Mouse (Mus musculus) lung, postnatal 0 days (tissue): ENCODE data around the gene Dync2h1. TPM values are rescaled to one million over a fixed set of nuclear protein-coding genes. Genes with fewer than 3 reads are reported as not detected.
"Not testable (repeated sequence)": the region's sequence is repeated elsewhere in the genome, so short reads cannot be mapped to it uniquely, and the experiment has no call there.

Source experiments
- ATAC-seq: fragments of 200-750 bp; cut with Nextera tagmentation; 2 replicates; pipeline ENCODE4 v1.8.0; 2017; ENCODE audit warnings: moderate library complexity
- DNase-seq: peaks from one replicate; pipeline ENCODE4 v3.0.0-alpha.2; 2016; ENCODE audit warnings: low spot score
- H3K27ac ChIP-seq: fragments of 300-500 bp; sonication (generic); 2 replicates; pipeline ENCODE4 v1.5.1; 2014; ENCODE audit warnings: antibody characterized with exemption, mild to moderate bottlenecking, low read length, mixed read lengths
- H3K27me3 ChIP-seq: fragments of 300-500 bp; sonication (generic); replicated peaks from 2 replicates; pipeline ENCODE4 v1.6.1; 2014; ENCODE audit warnings: low read length, mixed read lengths; ENCODE audit not compliant: insufficient read depth
- H3K36me3 ChIP-seq: fragments of 300-500 bp; sonication (generic); 2 replicates; pipeline ENCODE4 v1.6.1; 2014; ENCODE audit warnings: low read length, mixed read lengths; ENCODE audit not compliant: insufficient read depth
- H3K4me1 ChIP-seq: fragments of 300-500 bp; sonication (generic); 2 replicates; pipeline ENCODE4 v1.6.1; 2014; ENCODE audit warnings: antibody characterized with exemption, low read depth, low read length, mixed read lengths; ENCODE audit not compliant: insufficient read depth
- H3K4me2 ChIP-seq: fragments of 300-500 bp; sonication (generic); replicated peaks from 2 replicates; pipeline ENCODE4 v1.6.1; 2014; ENCODE audit warnings: low read depth, mild to moderate bottlenecking, low read length, moderate library complexity, mixed read lengths
- H3K4me3 ChIP-seq: fragments of 300-500 bp; sonication (generic); 2 replicates; pipeline ENCODE4 v1.5.1; 2014; ENCODE audit warnings: low read depth, low read length
- H3K9ac ChIP-seq: fragments of 300-500 bp; sonication (generic); replicated peaks from 2 replicates; pipeline ENCODE4 v1.6.1; 2014; ENCODE audit warnings: low read depth, mild to moderate bottlenecking
- H3K9me3 ChIP-seq: fragments of 300-500 bp; sonication (generic); 2 replicates; pipeline ENCODE4 v1.6.1; 2016; ENCODE audit warnings: low read length, mixed read lengths
- CTCF ChIP-seq: IDR thresholded peaks from 2 replicates; pipeline ENCODE4 v1.5.1; 2016; ENCODE audit warnings: antibody characterized with exemption, mild to moderate bottlenecking
- EP300 ChIP-seq: IDR thresholded peaks from 2 replicates; pipeline ENCODE4 v1.6.1; 2016; ENCODE audit warnings: antibody characterized with exemption, mild to moderate bottlenecking, control low read depth
- WGBS: fragments of 180-500 bp; shearing (Covaris S2); extraction: QIAGEN DNeasy Blood & Tissue Kit; methylation state at CpG from one replicate; pipeline ENCODE4 v1.1.7; 2014; 5-methylcytosine and 5-hydroxymethylcytosine counted together
- polyA plus RNA-seq: library from polyadenylated mRNA; unstranded; fragments of >200 nt; fragmentation: Nextera tagmentation; extraction: Ambion mirVana; gene quantifications from 2 replicates; pipeline ENCODE4 v1.2.1, GENCODE M21; 2015

Gene Dync2h1
- polyA plus RNA-seq, 1 experiment from 2014 or later = 7.2 TPM

DNA sequence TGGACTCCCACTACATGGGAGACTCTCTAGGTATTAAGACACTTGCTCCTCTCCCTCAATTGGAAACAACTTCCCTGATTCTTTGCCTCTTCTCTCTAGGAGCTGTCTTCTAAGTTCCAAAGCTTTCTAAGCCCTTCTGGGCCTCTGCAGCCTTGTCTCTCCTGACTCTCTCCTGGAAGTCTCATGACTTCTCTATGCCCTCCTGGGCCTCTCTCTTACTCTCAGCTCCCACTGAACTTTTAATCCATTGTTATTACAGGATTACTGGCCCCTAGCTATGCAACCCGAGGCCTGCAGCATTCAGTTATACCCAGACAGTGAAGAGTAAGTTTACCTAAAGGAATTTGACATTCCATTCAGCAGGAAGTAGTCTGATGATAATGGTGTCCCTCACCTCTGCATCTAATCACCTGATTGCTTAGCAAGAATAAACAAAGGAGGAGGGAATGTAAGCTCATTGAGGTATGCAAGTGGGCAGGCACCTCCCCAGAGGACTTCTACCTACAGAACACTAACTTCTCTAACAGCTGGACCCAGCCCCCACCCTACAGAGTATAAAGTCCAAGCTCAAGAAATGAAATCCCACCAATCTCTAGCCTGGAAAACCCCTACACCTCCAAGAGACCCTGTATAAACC, 256.7 kb downstream of the Dync2h1 start:
- ATAC-seq (no peak), DNase-seq (no peak)
- TF ChIP-seq CTCF (no peak), EP300 (no peak)
- Histone ChIP-seq H3K9me3 (no peaks in the 10 kb centered on the region), H3K9ac (no peak overlapping the region), H3K27ac (no peak overlapping the region), H3K27me3 (no peaks in the 10 kb centered on the region), H3K4me2 (no peak overlapping the region), H3K4me3 (no peak overlapping the region), H3K36me3 (peaks cover 3% of the 10 kb centered on the region; the same call in 1 of the 2 replicates), H3K4me1 (no peaks in the 10 kb centered on the region)
- WGBS = 23% methylated on average over 1 of the region's 1 CpGs

DNA sequence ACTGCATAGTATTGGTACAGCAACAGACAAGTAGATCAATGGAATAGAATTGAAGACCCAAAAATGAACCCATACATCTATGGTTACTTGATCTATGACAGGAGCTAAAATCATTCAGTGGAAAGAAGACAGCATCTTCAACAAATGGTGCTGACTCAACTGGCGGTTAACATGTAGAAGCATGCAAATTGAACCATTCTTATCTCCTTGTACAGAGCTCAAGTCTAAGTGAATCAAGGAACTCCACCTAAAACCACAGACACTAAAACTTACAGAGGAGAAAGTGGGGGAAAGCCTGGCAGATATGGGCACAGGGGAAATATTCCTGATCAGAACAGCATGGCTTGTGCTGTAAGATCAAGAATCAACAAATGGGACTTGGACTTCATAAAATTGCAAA, 270.8 kb downstream of the Dync2h1 start:
- H3K36me3 ChIP-seq = no peaks in the 10 kb centered on the region
- no peaks in the 10 kb centered on the region for H3K9me3 ChIP-seq
- H3K4me3 ChIP-seq = no peak overlapping the region
- 85% methylated on average over 1 of the region's 1 CpGs for WGBS
- H3K27ac ChIP-seq = no peak overlapping the region
- ATAC-seq = no peak
- DNase-seq = no peak
- H3K4me1 ChIP-seq = no peaks in the 10 kb centered on the region
- TF ChIP-seq EP300 = no peak
- TF ChIP-seq CTCF = no peak
- no peak overlapping the region for H3K9ac ChIP-seq
- no peaks in the 10 kb centered on the region for H3K27me3 ChIP-seq
- no peak overlapping the region for H3K4me2 ChIP-seq

DNA sequence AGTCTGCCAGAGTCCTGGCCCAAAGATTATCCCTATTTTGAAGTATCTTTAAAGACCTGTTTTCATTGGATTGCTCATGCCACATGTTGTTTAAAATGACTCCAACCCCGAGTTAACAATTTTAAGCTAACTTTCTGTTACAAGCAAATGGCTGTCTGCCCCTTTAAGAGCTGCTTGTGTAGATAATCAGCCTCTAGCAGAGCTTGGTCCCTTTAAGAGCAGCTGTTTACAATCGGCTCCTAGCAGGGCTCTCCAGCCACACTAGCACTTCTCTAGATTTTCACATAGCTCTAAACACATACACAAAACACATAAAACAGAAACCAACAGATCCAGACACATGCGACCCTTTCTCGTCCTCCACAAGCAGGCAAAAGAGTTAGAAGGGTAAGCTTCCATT, 273.7 kb downstream of the Dync2h1 start:
- H3K27ac ChIP-seq, H3K9ac ChIP-seq, H3K27me3 ChIP-seq, H3K36me3 ChIP-seq, H3K4me1 ChIP-seq, H3K4me3 ChIP-seq, H3K4me2 ChIP-seq, DNase-seq, H3K9me3 ChIP-seq, ATAC-seq: not testable (repeated sequence)
- WGBS = 30% methylated on average over 4 of the region's 4 CpGs

DNA sequence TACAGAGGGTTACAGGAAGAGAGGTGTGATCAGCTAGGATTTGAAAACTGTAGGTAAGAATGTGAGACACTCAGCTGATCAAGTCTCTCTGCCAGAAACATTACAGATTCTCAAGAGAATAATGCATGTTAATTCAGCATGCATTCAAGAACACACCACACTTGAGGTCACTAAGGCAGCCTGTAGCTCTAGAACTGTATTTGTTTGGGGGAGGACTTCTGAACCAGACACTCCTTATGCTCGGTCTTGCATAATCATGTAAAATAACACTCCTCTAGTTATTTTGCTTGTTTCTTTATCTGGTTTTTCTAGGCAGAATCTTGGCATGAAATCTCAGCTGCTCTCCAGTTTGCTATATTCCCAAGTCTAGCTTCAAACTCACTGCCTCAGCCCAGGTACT, 282.6 kb downstream of the Dync2h1 start:
- Histone ChIP-seq H3K27ac (no peak overlapping the region), H3K4me3 (no peak overlapping the region), H3K36me3 (no peaks in the 10 kb centered on the region), H3K9me3 (no peaks in the 10 kb centered on the region), H3K4me2 (no peak overlapping the region), H3K27me3 (no peaks in the 10 kb centered on the region), H3K9ac (no peak overlapping the region), H3K4me1 (no peaks in the 10 kb centered on the region)
- TF ChIP-seq EP300 (no peak), CTCF (no peak)
- WGBS = 79% methylated on average over 1 of the region's 1 CpGs
- ATAC-seq (no peak), DNase-seq (no peak)

DNA sequence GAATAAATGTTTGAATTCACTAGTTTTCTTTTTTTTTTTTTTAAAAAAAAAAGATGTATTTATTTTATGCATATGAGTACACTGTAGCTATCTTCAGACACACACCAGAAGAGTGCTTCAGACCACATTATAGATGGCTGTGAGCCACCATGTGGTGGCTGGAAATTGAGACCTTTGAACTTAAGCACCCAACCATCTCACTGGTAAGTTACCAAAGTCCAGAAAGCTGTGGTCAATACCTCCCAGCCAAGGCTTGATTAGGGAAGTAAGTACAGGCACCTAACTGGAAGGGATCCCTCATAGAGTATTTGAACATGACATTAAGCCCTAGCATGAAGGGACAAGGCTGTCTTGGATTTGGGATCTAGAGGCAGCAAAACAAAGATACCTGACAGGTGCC, 292.9 kb downstream of the Dync2h1 start:
- Histone ChIP-seq H3K4me1 (no peaks in the 10 kb centered on the region), H3K4me2 (no peak overlapping the region), H3K9me3 (no peaks in the 10 kb centered on the region), H3K9ac (no peak overlapping the region), H3K27me3 (no peaks in the 10 kb centered on the region), H3K4me3 (no peak overlapping the region), H3K27ac (no peak overlapping the region), H3K36me3 (no peaks in the 10 kb centered on the region)
- ATAC-seq = no peak
- no peak for TF ChIP-seq EP300
- no peak for TF ChIP-seq CTCF
- DNase-seq = no peak

DNA sequence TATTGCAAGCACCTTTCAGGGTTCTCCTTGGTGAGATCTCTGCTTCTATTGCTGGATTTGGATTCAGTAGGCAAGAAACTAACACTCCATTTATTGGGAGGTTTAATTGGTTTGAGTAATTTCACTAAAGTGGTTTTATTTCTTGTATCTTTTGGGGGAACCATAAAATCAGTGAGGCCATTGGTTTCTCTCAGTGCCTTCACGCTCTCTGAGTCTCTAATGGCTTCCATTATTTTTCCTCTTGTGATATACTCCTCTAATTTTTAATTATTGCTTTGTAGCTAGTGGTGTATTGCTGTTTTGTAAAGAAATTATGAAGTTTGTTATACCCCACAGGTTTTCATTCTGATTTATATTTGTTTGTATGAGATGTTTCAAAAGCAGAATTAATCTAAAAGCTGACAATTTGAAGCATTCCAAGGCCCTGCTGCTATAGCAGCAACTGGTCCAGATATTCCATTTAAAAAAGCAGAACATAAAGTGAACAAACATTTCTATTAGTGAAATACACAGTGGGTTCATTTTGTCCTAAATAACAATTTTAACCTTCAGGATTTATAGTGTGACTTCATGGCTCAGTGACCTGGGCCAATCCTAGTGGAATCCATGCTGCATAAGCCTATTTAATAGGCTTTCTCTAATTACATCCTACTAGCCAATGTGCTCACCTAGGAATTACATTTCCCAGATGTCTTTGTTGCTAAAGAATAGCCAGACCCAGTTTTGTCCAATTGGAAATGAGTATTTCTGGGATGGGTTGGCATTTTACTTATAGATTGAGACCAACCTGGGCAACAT, 302.9 kb downstream of the Dync2h1 start:
- no peak overlapping the region for H3K4me3 ChIP-seq
- 63% methylated on average over 1 of the region's 1 CpGs for WGBS

More for the DNA sequence above, 302.9 kb downstream of the Dync2h1 start:
- Histone ChIP-seq H3K4me1 (no peaks in the 10 kb centered on the region), H3K9ac (no peak overlapping the region), H3K27ac (no peak overlapping the region), H3K36me3 (no peaks in the 10 kb centered on the region), H3K27me3 (no peaks in the 10 kb centered on the region), H3K9me3 (no peaks in the 10 kb centered on the region), H3K4me2 (no peak overlapping the region)
- DNase-seq (no peak), ATAC-seq (no peak)
- TF ChIP-seq EP300 = no peak
- TF ChIP-seq CTCF = no peak

Other genes starting within 250 kb of the Dync2h1 start
- gene Dcun1d5, start 74 bp upstream of the Dync2h1 start, polyA plus RNA-seq = 92.3 and 108 TPM in 2 replicates
- gene Mmp13, start 88.1 kb upstream of the Dync2h1 start, polyA plus RNA-seq = 0.11 and 0.14 TPM in 2 replicates
- gene Mmp12, start 159.9 kb upstream of the Dync2h1 start, polyA plus RNA-seq = 1.3 and 2.4 TPM in 2 replicates
- not detected in 2 replicates for gene Mmp1b, start 203.6 kb upstream of the Dync2h1 start, polyA plus RNA-seq